Mouse (Mus musculus) thymus, postnatal 10 days (tissue): Measurements from ENCODE around the gene Arfgef3.

ENCODE experiments used
- DNase-seq, 2 experiments: peaks; one replicate each; pipeline ENCODE4 v3.0.0; 2021; ENCODE audit warnings: low spot score in 2 of 2

The Arfgef3 gene

GRCm38 (mm10) chr10:18743286-18744142 lies at the start of gene Arfgef3:
Gene Arfgef3 (minus strand): TSS chr10:18743949.
- peak; percentile 18 to 44 for DNase-seq

- DNase-seq = no peak
Measured at GRCm38 (mm10) chr10:18790063-18790462, 46.3 kb upstream of the Arfgef3 start.

DNA sequence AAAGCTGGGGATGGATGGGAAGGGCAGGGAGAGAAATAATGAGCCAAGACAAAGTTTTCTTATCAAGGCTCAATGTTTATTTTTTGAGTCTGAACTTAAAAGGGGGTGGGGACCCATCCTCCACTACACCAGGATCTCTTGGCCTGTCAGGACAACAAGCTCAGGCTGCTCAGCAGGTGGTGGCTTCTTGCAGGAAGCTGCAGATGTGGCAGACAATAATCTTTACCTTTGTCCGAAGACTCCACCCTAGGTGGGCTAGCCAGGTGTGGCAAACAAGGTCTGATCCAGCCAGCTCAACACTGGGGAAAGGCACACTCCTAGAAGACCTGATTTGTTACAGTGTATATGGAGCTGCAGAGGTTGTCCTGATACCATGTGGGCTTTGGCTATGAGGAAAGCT lies 44.9 kb upstream of the Arfgef3 start:
- DNase-seq = no peak

GRCm38 (mm10) chr10:18786693-18787092 lies 42.9 kb upstream of the Arfgef3 start, which contains the start of gene Gm4922:
Gene Gm4922 (minus strand): TSS chr10:18786793.
- DNase-seq = no peak

DNA sequence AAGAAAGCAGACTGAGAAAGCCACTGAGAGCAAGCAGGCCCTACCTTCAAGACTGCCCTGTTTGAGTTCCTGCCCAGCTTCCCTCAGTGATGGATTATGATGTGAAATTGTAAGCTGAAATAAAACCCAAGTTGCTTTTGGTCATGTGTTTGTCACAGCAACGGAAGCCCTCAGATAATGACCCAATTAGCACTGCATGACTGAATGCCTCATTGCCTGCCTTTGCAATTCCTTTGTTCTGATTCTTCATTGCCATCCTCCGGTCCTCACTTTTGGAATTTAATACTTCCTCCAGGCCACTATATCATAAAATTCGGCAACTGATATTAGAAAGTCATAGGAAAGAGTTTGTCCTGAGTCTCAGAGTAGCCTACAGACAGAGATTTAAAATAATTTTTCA lies 33.8 kb upstream of the Arfgef3 start:
- no peak for DNase-seq

- no peak for DNase-seq
Measured at GRCm38 (mm10) chr10:18772537-18773179, 28.9 kb upstream of the Arfgef3 start.

DNA sequence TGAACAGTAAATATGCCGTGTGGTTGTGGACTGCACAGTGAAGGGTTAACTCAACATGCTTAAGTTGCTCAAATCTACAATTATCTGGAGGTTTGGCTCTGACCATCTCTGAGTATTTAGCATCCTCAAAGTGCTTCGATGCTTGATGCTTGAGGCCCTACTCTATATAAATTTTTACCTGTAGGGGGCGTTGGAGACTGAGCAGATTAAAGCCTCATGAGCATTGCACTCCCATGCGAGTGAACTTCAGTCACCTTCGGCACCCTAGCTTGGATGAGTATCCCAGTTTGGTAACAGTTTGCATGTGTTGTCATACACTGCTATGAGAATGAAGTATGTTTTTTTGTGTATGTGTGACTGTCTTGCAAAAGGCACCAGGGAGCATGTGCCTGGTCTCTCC lies 26.2 kb upstream of the Arfgef3 start:
- peak in 1 of 2 experiments; percentile 16 for DNase-seq

DNA sequence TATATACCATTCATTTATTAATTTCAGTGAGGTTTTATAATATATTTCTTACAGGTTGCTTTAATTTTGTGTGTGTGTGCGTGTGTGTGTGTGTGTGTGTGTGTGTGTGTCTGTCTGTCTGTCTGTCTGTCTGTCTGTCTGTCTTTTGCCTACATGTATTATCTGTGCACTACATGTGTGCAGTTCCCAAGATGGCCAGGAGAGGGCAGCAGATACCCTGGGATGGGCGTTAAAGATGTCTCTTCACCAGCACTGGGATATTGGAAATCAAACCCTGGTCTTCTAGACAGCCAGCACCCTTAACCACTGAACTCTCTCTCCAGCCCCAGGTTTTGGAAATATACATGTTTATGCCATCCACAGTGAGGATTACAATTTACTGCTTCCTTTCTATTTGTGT lies 16.5 kb upstream of the Arfgef3 start:
- DNase-seq = peak; percentile 48 to 70

GRCm38 (mm10) chr10:18750057-18750456 lies 6.3 kb upstream of the Arfgef3 start:
- DNase-seq = no peak

GRCm38 (mm10) chr10:18742086-18742485 lies 1.7 kb downstream of the Arfgef3 start:
- no peak for DNase-seq

DNA sequence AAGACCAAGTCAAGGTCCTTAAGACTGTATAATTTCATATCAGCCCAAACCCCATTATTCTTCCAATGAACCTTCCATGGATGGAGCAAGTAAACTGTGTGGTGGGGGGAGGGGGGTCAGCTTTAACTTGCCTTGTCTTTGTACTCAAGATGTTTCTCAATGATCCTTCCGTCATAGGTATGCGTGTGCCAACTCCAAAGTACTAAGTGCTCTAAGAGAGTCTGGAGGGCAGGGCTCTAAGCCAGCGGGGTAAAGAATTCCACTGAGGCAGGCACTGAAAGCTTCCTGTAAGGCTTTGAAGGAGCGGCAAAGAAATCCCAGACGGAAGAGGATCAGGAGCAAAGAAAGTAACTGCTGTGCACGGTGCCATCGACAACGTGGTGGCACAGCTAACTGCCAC lies 2.7 kb downstream of the Arfgef3 start:
- no peak for DNase-seq

DNA sequence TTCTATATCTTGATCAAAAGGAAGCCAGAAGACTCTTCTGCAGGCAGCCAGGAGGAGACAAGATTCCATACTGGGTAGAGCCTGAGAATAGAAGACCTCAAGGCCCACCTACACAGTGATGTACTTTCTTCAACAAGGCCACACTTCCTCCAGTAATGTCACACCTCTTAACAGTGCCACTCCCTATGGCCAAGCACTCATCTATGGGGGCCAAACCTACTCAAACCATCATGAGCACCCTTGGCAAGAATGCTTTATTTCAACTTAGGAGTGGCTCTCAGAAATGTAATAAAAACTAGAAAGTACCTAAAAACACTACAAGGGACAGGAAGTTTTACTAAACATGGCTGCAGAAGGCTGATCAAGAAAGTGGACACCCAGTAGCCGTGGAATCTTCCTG lies 15.2 kb downstream of the Arfgef3 start:
- no peak for DNase-seq

- no peak for DNase-seq
Measured at GRCm38 (mm10) chr10:18711436-18711835, 32.3 kb downstream of the Arfgef3 start.

DNA sequence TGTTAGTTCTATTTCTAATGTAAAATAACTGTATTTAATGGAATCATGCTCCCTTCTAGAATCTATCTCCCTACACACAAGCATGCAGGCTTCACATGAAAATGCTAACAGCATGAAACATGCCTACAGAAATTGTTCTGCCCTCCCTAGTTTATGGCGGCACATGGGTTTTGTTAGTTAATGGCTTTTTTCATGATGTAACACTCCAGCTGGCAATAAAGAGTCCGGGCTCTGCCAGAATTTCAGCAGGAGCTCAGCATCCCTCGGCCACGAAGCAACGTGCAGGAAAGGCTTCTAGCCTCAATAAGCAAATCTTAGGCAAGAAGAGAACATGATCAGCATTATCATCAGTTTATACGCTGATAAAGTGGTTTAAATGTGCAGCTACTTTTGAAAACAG lies 32.8 kb downstream of the Arfgef3 start:
- no peak for DNase-seq

DNA sequence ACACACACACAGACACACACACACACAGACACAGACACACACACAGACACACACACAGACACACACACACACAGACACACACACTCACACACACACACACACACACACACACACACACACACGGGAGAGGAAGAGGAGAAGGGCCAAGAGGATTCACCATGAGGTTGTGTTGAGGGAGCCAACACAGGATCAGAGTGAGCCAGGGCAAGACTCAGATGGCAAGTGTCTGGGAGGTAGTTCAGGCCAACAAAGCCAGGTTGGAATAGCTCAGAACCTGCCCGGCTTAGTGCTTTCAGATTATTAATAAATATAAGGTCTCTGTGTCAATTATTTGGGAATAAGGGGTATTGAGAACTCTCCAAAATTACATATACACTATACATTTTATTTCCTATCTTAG lies 33.9 kb downstream of the Arfgef3 start:
- no peak for DNase-seq

DNA sequence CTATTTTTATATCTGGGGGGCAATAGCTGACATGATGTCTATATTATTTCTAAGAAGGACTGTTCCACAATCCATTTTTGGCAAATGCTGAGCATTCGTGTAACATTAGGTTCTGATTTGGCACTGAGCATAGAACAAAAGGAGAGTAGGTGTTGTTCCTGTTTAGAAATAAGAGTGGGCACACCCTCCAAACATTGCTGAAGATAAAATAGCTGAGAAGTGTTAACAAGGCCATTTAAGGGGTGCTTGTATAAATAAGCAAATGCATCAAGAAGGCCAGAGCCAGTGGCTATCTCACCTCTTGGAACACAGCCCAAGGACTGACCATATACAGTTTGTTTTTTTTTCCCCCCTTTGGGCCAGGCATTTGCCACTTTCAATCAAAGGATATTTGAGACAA lies 35.1 kb downstream of the Arfgef3 start:
- DNase-seq = no peak

DNA sequence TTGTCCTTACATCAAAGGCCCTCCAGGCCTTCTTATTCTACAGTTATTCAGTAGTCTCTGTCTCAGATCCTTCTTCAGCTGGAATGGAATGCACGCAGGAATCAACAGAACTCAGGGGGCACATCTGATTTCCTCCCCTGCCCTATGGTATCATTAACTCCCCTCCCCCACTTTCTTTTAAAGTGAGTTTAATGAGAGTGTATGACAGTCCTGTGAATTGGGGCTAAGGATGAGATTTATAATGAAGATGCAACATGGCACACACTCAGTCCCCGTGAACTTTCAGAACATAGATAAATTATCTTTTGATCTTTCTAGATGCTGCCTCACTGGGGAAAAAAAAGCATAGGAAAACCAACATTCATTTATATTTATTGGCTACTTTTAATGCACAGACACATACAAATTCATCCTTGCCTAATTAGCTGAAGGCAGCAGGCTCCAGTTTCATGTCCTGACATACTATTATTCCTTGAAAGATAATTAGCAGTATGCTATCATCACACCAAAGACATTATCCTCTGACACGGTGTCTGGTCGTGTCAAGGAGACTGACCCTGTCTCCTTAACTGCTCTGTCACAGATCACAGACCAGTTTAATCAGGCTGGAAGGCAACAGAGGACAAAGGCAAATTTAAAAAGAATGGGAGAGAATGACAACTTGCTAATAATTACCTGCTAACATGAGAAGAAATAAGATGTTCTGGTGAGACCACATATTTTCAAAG lies 39.2 kb downstream of the Arfgef3 start:
- no peak for DNase-seq

- DNase-seq = no peak
Measured at GRCm38 (mm10) chr10:18701517-18701916, 42.2 kb downstream of the Arfgef3 start.

DNA sequence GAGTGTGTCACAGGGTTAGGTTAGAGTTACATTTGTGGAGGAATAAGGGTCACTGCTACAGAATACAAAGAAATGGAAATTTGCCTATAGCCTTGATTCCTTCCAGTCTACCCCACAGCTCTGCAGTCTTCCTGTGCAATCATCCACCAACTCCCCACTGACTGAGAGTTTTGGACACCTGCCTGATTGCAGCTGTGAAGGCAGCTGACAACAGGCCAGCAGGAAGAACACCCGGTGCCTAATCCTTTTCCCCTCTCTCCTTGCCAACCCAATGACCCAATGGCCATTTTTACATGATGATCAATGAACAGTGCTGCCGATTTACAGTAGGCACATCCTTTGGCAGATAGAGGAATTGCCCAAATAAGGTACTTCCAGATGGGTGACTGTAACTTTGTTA lies 43.6 kb downstream of the Arfgef3 start:
- no peak for DNase-seq

DNA sequence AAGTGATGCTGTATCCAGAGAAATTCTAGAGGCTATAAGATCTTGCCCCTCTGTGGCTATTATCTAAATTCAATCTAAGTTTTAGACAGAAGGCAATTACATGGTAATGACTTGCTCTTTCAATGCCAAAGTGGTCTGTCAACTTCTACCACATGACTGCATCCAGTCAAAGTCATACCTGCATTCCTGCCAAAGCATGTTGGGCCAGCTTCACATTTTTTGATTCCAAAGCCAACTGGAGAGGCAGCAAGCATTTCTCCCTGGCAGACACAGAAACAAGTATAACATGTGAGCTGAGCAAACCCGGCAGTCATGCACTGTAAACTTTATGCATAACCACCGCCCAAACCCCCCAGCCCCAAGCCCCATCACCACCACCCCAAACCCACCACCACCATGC lies 44.6 kb downstream of the Arfgef3 start:
- DNase-seq = no peak

GRCm38 (mm10) chr10:18696461-18696860 lies 47.3 kb downstream of the Arfgef3 start:
- DNase-seq = no peak

GRCm38 (mm10) chr10:18688234-18688633 lies 55.5 kb downstream of the Arfgef3 start:
- no peak for DNase-seq
